Mouse (Mus musculus): ENCODE data around the gene Lmntd1. TPM values are rescaled to one million over a fixed set of nuclear protein-coding genes. Genes with fewer than 3 reads are reported as not detected.
"Not testable (repeated sequence)": the region's sequence is repeated elsewhere in the genome, so short reads cannot be mapped to it uniquely, and the experiment has no call there.

The Lmntd1 gene
- polyA plus RNA-seq, 1 experiment from 2014 or later, result 0.50 TPM

DNA sequence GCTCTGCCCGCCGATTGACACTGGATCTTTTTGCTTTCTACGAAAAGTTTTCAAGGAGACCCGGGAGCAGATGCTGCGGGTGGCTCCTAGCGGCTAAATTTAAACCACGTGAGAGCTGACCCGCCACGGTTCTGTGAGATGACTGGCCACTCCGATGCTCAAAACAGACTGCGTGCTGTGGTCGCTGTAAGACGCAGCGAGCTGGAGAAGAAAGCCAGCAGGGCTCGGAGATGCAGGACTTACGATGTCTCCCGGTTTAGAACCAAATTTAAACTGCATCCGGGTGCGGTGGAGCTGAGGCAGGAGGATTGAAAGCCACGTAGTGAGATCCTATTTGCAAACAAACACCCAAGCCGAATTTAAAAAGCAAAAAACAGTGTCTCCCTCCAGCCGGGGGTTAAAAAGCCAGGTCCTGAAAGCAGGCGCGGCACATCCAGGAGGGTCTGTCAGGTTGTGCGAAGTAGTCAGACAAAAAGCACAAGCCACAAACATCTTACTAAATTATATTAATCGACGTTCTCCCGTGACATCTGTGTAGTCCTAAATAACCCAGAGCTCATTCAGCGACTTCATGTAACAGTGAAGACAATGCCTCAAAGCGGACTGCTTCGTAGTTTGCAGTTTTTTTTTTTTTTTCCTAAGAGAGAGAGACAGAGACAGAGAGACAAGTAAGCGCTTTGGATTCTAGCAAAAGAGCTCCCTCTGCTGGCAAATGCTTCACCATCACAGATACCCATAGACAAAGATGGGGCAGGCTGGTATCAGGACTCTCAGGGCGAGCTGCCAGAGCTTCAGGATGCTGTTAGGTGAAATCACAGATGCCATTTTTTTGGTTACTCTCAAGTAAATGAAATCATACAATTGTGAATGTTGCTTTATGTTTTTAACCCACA is 272.6 kb downstream of the Lmntd1 start:
- Histone ChIP-seq H3K27me3 (peaks cover 17% of the 10 kb centered on the region), H3K4me3 (peak overlapping the region; percentile 53), H3K9me3 (no peaks in the 10 kb centered on the region), H3K4me1 (no peaks in the 10 kb centered on the region; the same call in 1 of the 2 replicates), H3K27ac (peak overlapping the region; percentile 79), H3K36me3 (no peaks in the 10 kb centered on the region), H3K9ac (peak overlapping the region; percentile 68), H3K4me2 (replicated peaks) (peak overlapping the region; percentile 87)
- ATAC-seq (ENCODE audit: low FRiP score, low read depth), result peak; percentile 25
- WGBS, result under 1% methylated on average over 33 of the region's 33 CpGs

DNA sequence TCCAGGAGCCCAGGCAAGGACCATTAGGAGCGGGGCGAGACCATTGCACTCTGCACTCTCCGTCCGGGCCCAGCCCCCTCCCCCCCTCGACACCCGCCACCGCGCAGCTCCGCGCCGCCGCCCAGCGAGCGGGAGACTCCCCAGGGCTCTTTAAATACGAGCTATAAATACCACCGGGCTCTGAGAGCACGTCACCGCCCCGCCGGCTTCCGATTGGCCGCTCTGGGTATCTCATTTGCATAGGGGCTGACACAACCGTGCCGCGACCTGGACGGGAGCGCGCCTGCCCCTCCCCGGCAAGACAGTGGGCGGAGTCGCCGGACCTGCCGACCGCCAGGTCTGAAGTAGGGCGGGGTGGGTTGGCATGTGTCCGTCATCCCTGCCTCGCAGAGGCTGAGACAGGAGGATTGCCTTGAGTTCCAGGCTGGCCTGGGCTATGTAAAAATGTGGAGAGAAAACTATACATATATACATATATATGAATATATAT is 273.4 kb downstream of the Lmntd1 start:
- under 1% methylated on average over 37 of the region's 37 CpGs for WGBS

DNA sequence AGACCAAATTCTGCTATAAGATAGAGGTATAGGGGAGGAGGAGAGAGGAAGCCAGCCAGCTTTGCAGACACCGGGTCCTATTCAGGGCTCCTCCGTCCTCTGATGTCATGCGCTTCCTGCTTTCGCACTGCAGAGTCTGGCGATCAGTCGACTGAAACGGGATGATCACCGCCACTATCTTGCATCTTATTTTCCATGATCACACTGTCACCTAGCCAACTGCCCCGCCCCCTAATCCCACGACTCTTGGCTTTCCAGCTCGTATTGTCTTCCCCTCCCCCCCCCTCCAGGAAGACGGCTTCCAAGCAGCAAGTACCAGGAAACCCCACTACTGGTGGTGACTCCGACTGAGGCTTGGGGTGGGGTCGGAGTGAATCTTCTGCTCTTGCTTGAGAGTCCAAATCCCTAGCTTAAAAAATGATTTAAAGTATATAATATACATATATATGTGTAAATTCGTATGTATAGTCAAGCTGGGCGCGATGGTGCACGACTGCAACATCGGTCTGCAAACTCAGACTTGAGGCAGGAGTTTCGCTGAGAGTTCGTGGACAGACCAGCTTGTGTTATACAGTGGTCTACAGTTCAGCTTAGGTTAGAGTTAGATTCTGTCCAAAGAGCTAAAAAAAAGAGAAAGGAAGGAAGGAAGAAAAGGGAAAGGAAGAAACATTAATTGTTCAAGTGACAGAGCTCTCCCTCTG is 274.0 kb downstream of the Lmntd1 start:
- H3K9me3 ChIP-seq, result no peaks in the 10 kb centered on the region
- H3K9ac ChIP-seq, result peak overlapping the region; percentile 26; the same call in 1 of the 2 replicates
- ATAC-seq (ENCODE audit: low FRiP score, low read depth), result peak; percentile 46
- no peaks in the 10 kb centered on the region; the same call in 1 of the 2 replicates for H3K4me1 ChIP-seq
- peaks cover 20% of the 10 kb centered on the region for H3K27me3 ChIP-seq
- no peaks in the 10 kb centered on the region for H3K36me3 ChIP-seq
- peak overlapping the region; percentile 53 for H3K4me3 ChIP-seq
- H3K4me2 ChIP-seq (replicated peaks), result peak overlapping the region; percentile 87
- H3K27ac ChIP-seq, result peak overlapping the region; percentile 3; the same call in 1 of the 2 replicates
- WGBS, result under 1% methylated on average over 21 of the region's 21 CpGs

More for the DNA sequence above, 273.4 kb downstream of the Lmntd1 start:
- no peaks in the 10 kb centered on the region; the same call in 1 of the 2 replicates for H3K4me1 ChIP-seq
- H3K9me3 ChIP-seq, result no peaks in the 10 kb centered on the region
- peak overlapping the region; percentile 79 for H3K27ac ChIP-seq
- no peaks in the 10 kb centered on the region for H3K36me3 ChIP-seq
- peak overlapping the region; percentile 53 for H3K4me3 ChIP-seq
- H3K4me2 ChIP-seq (replicated peaks), result peak overlapping the region; percentile 87
- peak; percentile 96 for ATAC-seq (ENCODE audit: low FRiP score, low read depth)
- H3K27me3 ChIP-seq, result peaks cover 20% of the 10 kb centered on the region
- peak overlapping the region; percentile 26; the same call in 1 of the 2 replicates for H3K9ac ChIP-seq

DNA sequence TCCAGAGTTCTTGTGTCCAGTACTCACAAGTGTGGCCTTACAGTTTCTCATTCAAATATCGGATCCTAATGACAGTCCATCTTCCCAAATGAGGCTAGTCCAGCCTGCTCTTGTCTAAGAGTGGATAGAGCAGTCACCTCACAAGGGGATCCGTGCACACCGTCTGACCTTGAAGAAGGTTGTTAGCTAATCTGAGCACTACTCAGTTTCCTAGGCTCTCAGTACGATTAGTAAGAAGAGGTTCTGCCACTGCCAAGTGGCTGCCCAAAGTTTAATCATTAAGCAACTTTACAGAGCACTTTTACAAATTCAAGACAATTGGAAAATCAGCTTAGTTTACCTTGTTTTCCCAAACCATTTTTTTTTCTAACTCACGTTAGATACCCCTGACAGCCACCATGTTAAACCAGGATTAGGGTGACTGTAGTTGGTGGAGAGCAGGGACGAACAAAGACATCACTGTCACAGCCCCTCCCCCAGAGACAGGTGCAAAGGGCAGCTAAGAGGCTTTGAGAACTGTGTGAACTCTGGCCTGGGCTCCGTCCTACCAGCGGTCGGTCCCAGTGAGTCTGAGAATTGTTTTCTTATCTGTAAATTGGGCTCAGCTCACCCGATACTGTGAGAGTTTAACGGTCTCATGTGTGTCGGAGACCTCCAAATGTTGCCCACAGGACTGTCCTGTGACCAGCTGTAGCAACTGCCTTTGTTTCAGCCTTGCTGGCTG is 275.4 kb downstream of the Lmntd1 start:
- Histone ChIP-seq H3K9me3 (no peaks in the 10 kb centered on the region), H3K4me2 (replicated peaks) (no peak overlapping the region), H3K27me3 (peaks cover 20% of the 10 kb centered on the region), H3K27ac (no peak overlapping the region), H3K9ac (no peak overlapping the region), H3K36me3 (no peaks in the 10 kb centered on the region), H3K4me1 (no peaks in the 10 kb centered on the region; the same call in 1 of the 2 replicates), H3K4me3 (no peak overlapping the region)
- 44% methylated on average over 12 of the region's 12 CpGs for WGBS
- no peak for ATAC-seq (ENCODE audit: low FRiP score, low read depth)

DNA sequence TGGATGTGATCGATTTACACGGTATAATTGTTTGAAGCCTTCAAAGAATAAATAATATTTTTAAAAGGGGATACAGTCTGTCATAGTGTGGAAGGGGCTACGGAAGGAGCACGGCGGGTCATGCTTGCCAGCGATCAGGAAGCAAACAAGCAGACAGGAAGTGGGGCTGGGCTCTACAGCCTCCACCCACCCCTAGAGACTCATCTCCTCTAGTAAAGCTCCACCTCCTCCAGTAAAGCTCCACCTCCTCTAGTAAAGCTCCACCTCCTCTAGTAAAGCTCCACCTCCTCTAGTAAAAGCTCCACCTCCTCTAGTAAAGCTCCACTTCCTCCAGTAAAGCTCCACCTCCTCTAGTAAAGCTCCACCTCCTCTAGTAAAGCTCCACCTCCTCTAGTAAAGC is 276.6 kb downstream of the Lmntd1 start:
- H3K9me3 ChIP-seq; H3K9ac ChIP-seq; H3K4me1 ChIP-seq; H3K36me3 ChIP-seq; H3K4me3 ChIP-seq; H3K4me2 ChIP-seq (replicated peaks); ATAC-seq (ENCODE audit: low FRiP score, low read depth); H3K27ac ChIP-seq: not testable (repeated sequence)
- WGBS, result 91% methylated on average over 6 of the region's 6 CpGs
- peaks cover 20% of the 10 kb centered on the region for H3K27me3 ChIP-seq

DNA sequence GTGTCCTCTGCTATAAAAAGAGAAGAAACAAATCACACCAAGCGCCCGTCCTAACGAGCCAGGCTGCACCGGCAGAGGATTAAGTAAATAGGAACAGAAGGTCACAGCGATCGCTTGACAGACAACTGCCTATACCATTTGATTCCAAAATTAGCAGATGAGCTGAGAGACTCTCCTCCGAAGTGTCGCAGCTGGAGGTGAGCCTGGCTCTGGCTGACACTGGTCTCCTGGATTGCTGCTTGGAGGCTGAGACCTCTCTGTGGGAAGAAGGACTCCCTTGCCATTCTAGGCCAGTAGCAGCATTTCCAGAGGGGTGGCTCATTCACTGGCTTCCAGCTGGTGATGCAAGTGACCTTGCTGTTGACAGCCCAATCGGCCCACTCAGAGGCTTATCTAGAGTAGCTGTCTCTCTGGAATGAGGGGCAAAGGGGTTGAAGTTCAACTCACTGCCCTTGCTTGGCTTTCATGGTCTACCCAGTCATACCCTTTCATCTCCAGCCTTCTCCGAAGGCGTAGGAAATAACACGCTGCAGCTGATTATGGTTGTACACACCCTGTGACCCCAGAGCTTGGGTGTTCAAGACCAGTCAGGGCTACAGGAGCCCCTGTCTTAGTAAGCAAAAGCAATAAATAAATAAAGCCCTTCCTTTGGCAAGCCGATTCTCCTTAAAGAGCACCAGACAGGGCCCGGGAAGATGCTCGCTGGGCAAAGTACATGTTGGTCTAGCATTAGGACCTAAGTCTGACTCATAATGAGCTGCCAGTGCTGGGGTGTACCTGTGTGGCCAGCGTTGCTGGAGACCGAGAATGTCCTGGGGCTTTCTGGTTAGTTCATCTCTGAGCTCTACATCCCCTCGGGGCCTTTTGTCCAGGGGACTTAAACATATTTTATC is 278.0 kb downstream of the Lmntd1 start:
- WGBS, result 68% methylated on average over 18 of the region's 18 CpGs
- Histone ChIP-seq H3K27ac (no peak overlapping the region), H3K27me3 (peaks cover 20% of the 10 kb centered on the region), H3K9me3 (no peaks in the 10 kb centered on the region), H3K9ac (no peak overlapping the region), H3K4me1 (no peaks in the 10 kb centered on the region; the same call in 1 of the 2 replicates), H3K36me3 (no peaks in the 10 kb centered on the region), H3K4me3 (no peak overlapping the region), H3K4me2 (replicated peaks) (no peak overlapping the region)
- no peak for ATAC-seq (ENCODE audit: low FRiP score, low read depth)

DNA sequence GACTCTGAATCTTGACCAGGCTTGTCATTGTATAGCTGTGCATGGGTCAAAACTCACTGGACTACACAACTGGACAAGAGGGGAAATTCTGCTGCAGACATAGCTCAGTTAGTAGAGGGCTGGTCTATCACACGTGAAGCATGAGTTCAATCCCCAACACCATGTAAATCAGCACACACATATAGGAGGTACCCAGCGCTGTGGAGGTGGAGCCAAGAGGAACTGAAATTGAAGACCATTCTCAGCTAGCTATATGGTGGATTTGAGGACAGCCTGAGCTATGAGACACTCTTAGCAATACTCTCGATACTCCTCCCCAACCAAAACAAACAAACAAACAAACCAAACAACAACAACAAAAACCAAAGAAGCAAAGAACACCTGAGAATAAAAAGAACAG is 279.9 kb downstream of the Lmntd1 start:
- no peak for ATAC-seq (ENCODE audit: low FRiP score, low read depth)
- no peaks in the 10 kb centered on the region for H3K36me3 ChIP-seq
- H3K9ac ChIP-seq, result no peak overlapping the region
- H3K9me3 ChIP-seq, result no peaks in the 10 kb centered on the region
- H3K4me1 ChIP-seq, result no peaks in the 10 kb centered on the region
- H3K4me2 ChIP-seq (replicated peaks), result no peak overlapping the region
- 79% methylated on average over 3 of the region's 3 CpGs for WGBS
- no peak overlapping the region for H3K4me3 ChIP-seq
- peaks cover 14% of the 10 kb centered on the region for H3K27me3 ChIP-seq
- no peak overlapping the region for H3K27ac ChIP-seq

DNA sequence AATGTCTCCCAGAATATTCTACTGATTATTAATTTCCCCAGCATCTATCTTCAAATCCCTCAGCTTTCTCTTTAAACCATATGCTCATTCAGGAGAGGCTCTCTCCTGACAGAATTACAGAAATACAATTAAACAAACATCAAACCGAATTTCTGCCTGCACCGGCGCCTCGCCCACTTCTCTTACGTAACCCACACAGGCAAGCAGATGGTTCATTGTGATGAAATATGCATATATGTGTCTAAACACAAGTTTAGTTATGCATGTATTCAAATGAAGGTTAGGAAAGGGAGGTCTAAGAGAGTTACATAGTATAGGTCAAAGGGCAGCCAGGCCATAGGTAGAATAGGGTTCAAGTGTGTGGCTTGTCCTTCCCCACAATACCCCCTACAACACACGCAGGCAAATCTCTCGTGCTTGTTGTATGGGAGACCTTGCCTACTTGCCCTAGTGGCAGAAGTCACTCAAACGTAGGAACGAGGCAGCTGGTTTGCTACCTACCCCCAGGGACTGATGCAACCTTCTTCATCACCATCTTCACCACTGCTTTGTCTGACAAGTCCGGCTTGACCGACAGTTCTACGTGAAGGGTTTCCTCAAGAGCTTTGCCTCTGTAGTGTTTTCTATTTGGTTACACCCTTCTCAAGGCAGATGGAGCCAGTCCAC is 287.8 kb downstream of the Lmntd1 start:
- ATAC-seq (ENCODE audit: low FRiP score, low read depth), result no peak
- Histone ChIP-seq H3K9me3 (peaks cover 3% of the 10 kb centered on the region; the same call in 1 of the 2 replicates), H3K4me2 (replicated peaks) (no peak overlapping the region), H3K36me3 (no peaks in the 10 kb centered on the region), H3K27ac (no peak overlapping the region), H3K4me1 (no peaks in the 10 kb centered on the region), H3K27me3 (no peaks in the 10 kb centered on the region), H3K9ac (no peak overlapping the region), H3K4me3 (no peak overlapping the region)
- 87% methylated on average over 12 of the region's 12 CpGs for WGBS

DNA sequence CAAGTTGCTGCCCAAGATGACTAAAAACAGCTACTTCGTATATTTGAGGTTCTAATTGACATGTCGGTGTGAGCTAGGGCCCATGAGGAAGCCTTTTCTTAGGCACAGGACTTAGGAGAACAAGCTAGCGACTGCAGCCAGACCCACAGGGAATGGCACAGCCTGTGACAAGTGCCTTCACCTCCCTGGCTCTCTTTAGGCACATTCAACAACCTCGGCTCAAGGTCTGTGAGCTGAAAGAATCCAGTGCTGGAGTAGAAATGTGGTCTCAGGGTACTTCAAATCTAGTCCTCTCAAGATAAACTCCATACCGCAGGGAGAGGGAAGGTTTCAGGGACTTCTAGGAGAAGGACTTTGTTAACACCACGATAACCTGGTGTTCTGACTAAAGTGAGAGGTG is 289.0 kb downstream of the Lmntd1 start:
- no peak for ATAC-seq (ENCODE audit: low FRiP score, low read depth)
- Histone ChIP-seq H3K9ac (no peak overlapping the region), H3K27me3 (no peaks in the 10 kb centered on the region)

DNA sequence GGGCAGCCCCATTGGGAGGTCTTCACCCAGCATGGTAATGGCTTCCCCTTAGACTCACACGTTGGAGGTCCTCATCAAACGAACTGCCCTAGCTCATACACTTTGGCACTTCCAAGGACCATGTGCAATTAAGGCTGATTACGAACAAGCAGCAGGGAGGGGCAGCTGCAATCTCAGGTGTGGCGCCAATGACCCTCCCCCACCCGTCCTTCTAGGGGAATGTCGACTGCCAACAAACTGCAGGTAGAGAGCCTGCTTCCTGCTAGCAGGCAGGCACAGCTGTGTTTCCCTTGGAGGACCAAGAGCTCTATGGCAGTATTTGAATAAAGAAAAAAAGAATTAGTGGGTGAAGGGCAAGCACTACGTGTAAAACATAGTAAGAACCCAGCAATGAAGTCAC is 289.6 kb downstream of the Lmntd1 start:
- Histone ChIP-seq H3K9me3 (peaks cover 3% of the 10 kb centered on the region; the same call in 1 of the 2 replicates), H3K4me1 (0 out of 2 replicates have a peak, but pooled peaks cover 11% of the 10 kb centered on the region), H3K4me2 (replicated peaks) (no peak overlapping the region), H3K27me3 (no peaks in the 10 kb centered on the region), H3K4me3 (no peak overlapping the region), H3K27ac (no peak overlapping the region), H3K9ac (no peak overlapping the region), H3K36me3 (no peaks in the 10 kb centered on the region)
- 35% methylated on average over 7 of the region's 7 CpGs for WGBS
- ATAC-seq (ENCODE audit: low FRiP score, low read depth), result no peak

More for the DNA sequence above, 289.0 kb downstream of the Lmntd1 start:
- 57% methylated on average over 6 of the region's 6 CpGs for WGBS
- no peak overlapping the region for H3K4me3 ChIP-seq
- H3K4me2 ChIP-seq (replicated peaks), result no peak overlapping the region
- no peak overlapping the region for H3K27ac ChIP-seq
- 0 out of 2 replicates have a peak, but pooled peaks cover 5% of the 10 kb centered on the region for H3K4me1 ChIP-seq
- H3K36me3 ChIP-seq, result no peaks in the 10 kb centered on the region
- H3K9me3 ChIP-seq, result peaks cover 3% of the 10 kb centered on the region; the same call in 1 of the 2 replicates
